Mouse (Mus musculus) intestine, embryonic 16.5 days (tissue): ENCODE data around the gene Bves. TPM values are rescaled to one million over a fixed set of nuclear protein-coding genes. Genes with fewer than 3 reads are reported as not detected.

Source experiments
- polyA plus RNA-seq: library from polyadenylated mRNA; unstranded; fragments of >200 nt; fragmentation: Nextera tagmentation; extraction: Ambion mirVana; gene quantifications from 2 replicates; pipeline ENCODE4 v1.2.1, GENCODE M21; 2015

Gene Bves
- polyA plus RNA-seq, 1 experiment from 2014 or later = 3.0 TPM

Other genes starting within 250 kb of the Bves start
- gene Popdc3, start 157.7 kb upstream of the Bves start, polyA plus RNA-seq = 0.51 and 0.59 TPM in 2 replicates
- gene Lin28b, start 150.6 kb downstream of the Bves start, polyA plus RNA-seq = 0.53 and 0.98 TPM in 2 replicates
- 10.6 and 11.3 TPM in 2 replicates for gene Hace1, start 242.1 kb downstream of the Bves start, polyA plus RNA-seq